Comparison of ENCODE assay signal across 8 mouse cellular contexts in genomic region chr16:14162988-14163416, GRCm38 (mm10). TPM values are rescaled to one million over a fixed set of nuclear protein-coding genes. Genes with fewer than 3 reads are reported as not detected.
DNase-seq lines count a peak whose midpoint lies in the region; ATAC-seq and TF ChIP-seq lines count a peak whose summit lies in the region.

TSS of gene Nde1 (plus strand) at chr16:14163275.
TSS of gene Marf1 (minus strand) at chr16:14163351.

- H3K4me2 ChIP-seq in heart, embryonic 13.5 days, result peak within 1 kb of the TSS; percentile 80
- H3K4me2 ChIP-seq in kidney, postnatal 0 days (ENCODE audit: low read length), result peak within 1 kb of the TSS; percentile 71
- H3K4me2 ChIP-seq in liver, embryonic 11.5 days, result peak within 1 kb of the TSS; percentile 87
- peak within 1 kb of the TSS; percentile 87 for H3K4me2 ChIP-seq in myocyte (ENCODE audit: low read depth)

- H3K4me1 ChIP-seq in heart, embryonic 13.5 days, result peaks cover 38% of the 10 kb centered on the region
- 0 out of 2 replicates have a peak, but pooled peaks cover 4% of the 10 kb centered on the region for H3K4me1 ChIP-seq in kidney, postnatal 0 days (replicated peaks; ENCODE audit: insufficient read depth, low read length)
- peaks cover 21% of the 10 kb centered on the region for H3K4me1 ChIP-seq in liver, embryonic 11.5 days (replicated peaks; ENCODE audit: control insufficient read depth, insufficient read depth, low read length)

- H3K27me3 ChIP-seq in heart, embryonic 13.5 days (replicated peaks), result no peaks in the 10 kb centered on the region
- no peaks in the 10 kb centered on the region for H3K27me3 ChIP-seq in kidney, postnatal 0 days (ENCODE audit: insufficient read depth, low read length)
- no peaks in the 10 kb centered on the region for H3K27me3 ChIP-seq in liver, embryonic 11.5 days (replicated peaks; ENCODE audit: control insufficient read depth, insufficient read depth, low read length)
- no peaks in the 10 kb centered on the region for H3K27me3 ChIP-seq in myocyte (ENCODE audit: control insufficient read depth, insufficient read depth, insufficient read length)
- H3K27me3 ChIP-seq in splenic B cell, adult 2 months (ENCODE audit: control insufficient read depth, insufficient read depth, low read length, poor library complexity, severe bottlenecking), result no peaks in the 10 kb centered on the region

- peak; percentile 58 to 62 for DNase-seq in CD8-positive naive resting alpha-beta T cell, adult 2 months (ENCODE audit: low read depth in 2 of 2, low spot score in 2 of 2)
- peak; percentile 92 for DNase-seq in c-Kit-negative CD71-positive TER-119-positive erythroid progenitor cells, embryonic 14.5 days (ENCODE audit: low read depth, low spot score)
- peak; percentile 82 for DNase-seq in fibroblast of lung, adult 2 months (ENCODE audit: low read depth)
- peak; percentile 97 for DNase-seq in kidney, postnatal 0 days (ENCODE audit: low spot score)
- peak; percentile 90 for DNase-seq in liver, embryonic 11.5 days (ENCODE audit: low spot score)
- DNase-seq in splenic B cell, adult 2 months (ENCODE audit: low read depth, low spot score), result peak; percentile 89

- peak; percentile 83 for ATAC-seq in heart, embryonic 13.5 days (ENCODE audit: extremely low read depth, insufficient number of reproducible peaks, low FRiP score, low TSS enrichment)
- ATAC-seq in kidney, postnatal 0 days (replicated peaks; ENCODE audit: low FRiP score, low read depth), result peak; percentile 85
- ATAC-seq in liver, embryonic 11.5 days (replicated peaks; ENCODE audit: low FRiP score), result peak; percentile 88

- no peaks in the 10 kb centered on the region for H3K9me3 ChIP-seq in heart, embryonic 13.5 days
- no peaks in the 10 kb centered on the region for H3K9me3 ChIP-seq in kidney, postnatal 0 days (replicated peaks; ENCODE audit: low read length)
- H3K9me3 ChIP-seq in liver, embryonic 11.5 days (ENCODE audit: control insufficient read depth, low read length), result no peaks in the 10 kb centered on the region

- peak within 1 kb of the TSS; percentile 86 for H3K27ac ChIP-seq in heart, embryonic 13.5 days (replicated peaks)
- peak within 1 kb of the TSS; percentile 91 for H3K27ac ChIP-seq in kidney, postnatal 0 days
- H3K27ac ChIP-seq in liver, embryonic 11.5 days (ENCODE audit: low read depth, low read length), result peak within 1 kb of the TSS; percentile 82

- H3K79me2 ChIP-seq in myocyte (ENCODE audit: control insufficient read depth, insufficient read depth), result peaks cover 56% of the 10 kb centered on the region

- H3K36me3 ChIP-seq in heart, embryonic 13.5 days, result peaks cover 11% of the 10 kb centered on the region
- H3K36me3 ChIP-seq in kidney, postnatal 0 days (ENCODE audit: insufficient read depth, low read length), result no peaks in the 10 kb centered on the region
- peaks cover 3% of the 10 kb centered on the region; the same call in 1 of the 2 replicates for H3K36me3 ChIP-seq in liver, embryonic 11.5 days (ENCODE audit: control insufficient read depth, insufficient read depth, low read length)
- H3K36me3 ChIP-seq in myocyte (ENCODE audit: control insufficient read depth, insufficient read depth), result no peaks in the 10 kb centered on the region
- no peaks in the 10 kb centered on the region for H3K36me3 ChIP-seq in splenic B cell, adult 2 months (ENCODE audit: control insufficient read depth, insufficient read depth, low read length, poor library complexity, severe bottlenecking)

- peak; percentile 84 for TF ChIP-seq POLR2A in myocyte (IDR thresholded peaks at IDR 0.05; ENCODE audit: insufficient read length, low read depth)

- H3K9ac ChIP-seq in heart, embryonic 13.5 days, result peak within 1 kb of the TSS; percentile 96
- H3K9ac ChIP-seq in kidney, postnatal 0 days (ENCODE audit: low read depth, low read length), result peak within 1 kb of the TSS; percentile 73
- peak within 1 kb of the TSS; percentile 95 for H3K9ac ChIP-seq in liver, embryonic 11.5 days (ENCODE audit: low read depth, low read length)

- WGBS in heart, embryonic 13.5 days, result 0% methylated on average over 29 of the region's 43 CpGs
- under 1% methylated on average over 43 of the region's 43 CpGs for WGBS in kidney, postnatal 0 days
- WGBS in liver, embryonic 11.5 days, result under 1% methylated on average over 43 of the region's 43 CpGs

- peak within 1 kb of the TSS; percentile 47 for H3ac ChIP-seq in myocyte (ENCODE audit: control insufficient read depth, insufficient read length)

- peak within 1 kb of the TSS; percentile 85 for H3K4me3 ChIP-seq in heart, embryonic 13.5 days
- peak within 1 kb of the TSS; percentile 60 for H3K4me3 ChIP-seq in kidney, postnatal 0 days (replicated peaks; ENCODE audit: low read depth, low read length)
- peak within 1 kb of the TSS; percentile 85 for H3K4me3 ChIP-seq in liver, embryonic 11.5 days (ENCODE audit: low read depth, low read length)
- peak within 1 kb of the TSS; percentile 82 for H3K4me3 ChIP-seq in myocyte

- TF ChIP-seq CTCF in kidney, postnatal 0 days (IDR thresholded peaks at IDR 0.05; ENCODE audit: low read depth), result no peak

TF ChIP-seq in myocyte, 11 proteins besides CTCF, POLR2A, EP300 and RAD21:
- TF ChIP-seq POLR2AphosphoS2 (IDR thresholded peaks at IDR 0.05; ENCODE audit: insufficient read length, low read depth), result peak; percentile 94
- no peak for TF ChIP-seq MYOD1 (IDR thresholded peaks at IDR 0.05; ENCODE audit: control insufficient read depth in 1 of 3, insufficient read length in 2 of 3, low read depth in 2 of 3)
- TF ChIP-seq USF1 (IDR thresholded peaks at IDR 0.05; ENCODE audit: low read depth), result no peak
- TF ChIP-seq E2F4 (IDR thresholded peaks at IDR 0.05; ENCODE audit: insufficient read depth), result peak; percentile 49
- no peak for TF ChIP-seq TCF12 (IDR thresholded peaks at IDR 0.05; ENCODE audit: insufficient read depth, poor library complexity, severe bottlenecking)
- TF ChIP-seq REST (IDR thresholded peaks at IDR 0.05; ENCODE audit: insufficient read depth, insufficient read length), result no peak
- TF ChIP-seq MYOG (IDR thresholded peaks at IDR 0.05; ENCODE audit: control insufficient read depth in 1 of 3, insufficient read depth in 1 of 3, insufficient read length in 2 of 3, low read depth in 2 of 3), result peak in 1 of 3 experiments; percentile 50
- no peak for TF ChIP-seq TCF3 (IDR thresholded peaks at IDR 0.05; ENCODE audit: insufficient read length, low read depth)
- TF ChIP-seq CEBPB (IDR thresholded peaks at IDR 0.05; ENCODE audit: insufficient read depth, poor library complexity, severe bottlenecking), result no peak
- no peak for TF ChIP-seq SRF (IDR thresholded peaks at IDR 0.05; ENCODE audit: control insufficient read depth, insufficient read length, low read depth)
- TF ChIP-seq MAX (IDR thresholded peaks at IDR 0.05; ENCODE audit: low read depth), result no peak

RNA-seq across cellular contexts. Expression of gene Nde1, which starts in this region (rescaled TPM):
- 66.0 and 69.8 TPM in 2 replicates for polyA plus RNA-seq in heart, embryonic 13.5 days (2015; fragmentation: Nextera tagmentation; extraction: Ambion mirVana)
- 67.3 and 75.6 TPM in 2 replicates for polyA plus RNA-seq in kidney, postnatal 0 days (2015; fragmentation: Nextera tagmentation; extraction: Ambion mirVana)
- 78.2 and 85.2 TPM in 2 replicates for polyA plus RNA-seq in liver, embryonic 11.5 days (2014; fragmentation: Nextera tagmentation; extraction: Ambion mirVana)
- polyA plus RNA-seq in myocyte (2012; fragmentation: generic; extraction: Trizol), result 36.4 TPM

RNA-seq across cellular contexts. Expression of gene Marf1, which starts in this region (rescaled TPM):
- polyA plus RNA-seq in heart, embryonic 13.5 days (2015; fragmentation: Nextera tagmentation; extraction: Ambion mirVana), result 8.6 and 9.9 TPM in 2 replicates
- polyA plus RNA-seq in kidney, postnatal 0 days (2015; fragmentation: Nextera tagmentation; extraction: Ambion mirVana), result 10.2 and 11.3 TPM in 2 replicates
- 9.5 and 10.3 TPM in 2 replicates for polyA plus RNA-seq in liver, embryonic 11.5 days (2014; fragmentation: Nextera tagmentation; extraction: Ambion mirVana)
- 8.2 TPM for polyA plus RNA-seq in myocyte (2012; fragmentation: generic; extraction: Trizol)

Comparison
In these comparisons a context has a peak if more than half of its experiments do, and no peak if none do; other contexts are left out.
1. Peak in every context shown above with its lines: DNase-seq, ATAC-seq, H3K4me3 ChIP-seq and H3K27ac ChIP-seq.